Mouse (Mus musculus) heart, embryonic 12.5 days (tissue): ENCODE results near the gene Hic1. TPM values are rescaled to one million over a fixed set of nuclear protein-coding genes. Genes with fewer than 3 reads are reported as not detected.

Experiments used
- ATAC-seq: fragments of 200-750 bp; cut with Nextera tagmentation; 2 replicates; pipeline ENCODE4 v1.8.0; 2017; ENCODE audit warnings: moderate TSS enrichment, moderate library complexity; ENCODE audit not compliant: insufficient number of reproducible peaks, low FRiP score
- H3K27ac ChIP-seq: fragments of 300-500 bp; sonication (generic); 2 replicates; pipeline ENCODE4 v1.5.1; 2016; ENCODE audit warnings: mild to moderate bottlenecking, moderate library complexity; ENCODE audit not compliant: poor library complexity, severe bottlenecking
- H3K27me3 ChIP-seq: fragments of 300-500 bp; sonication (generic); replicated peaks from 2 replicates; pipeline ENCODE4 v1.6.1; 2016; ENCODE audit warnings: mild to moderate bottlenecking, moderate library complexity
- H3K36me3 ChIP-seq: fragments of 300-500 bp; sonication (generic); 2 replicates; pipeline ENCODE4 v1.6.1; 2016; ENCODE audit warnings: mild to moderate bottlenecking, moderate library complexity
- H3K4me1 ChIP-seq: fragments of 300-500 bp; sonication (generic); replicated peaks from 2 replicates; pipeline ENCODE4 v1.6.1; 2016; ENCODE audit warnings: mild to moderate bottlenecking
- H3K4me2 ChIP-seq: fragments of 300-500 bp; sonication (generic); 2 replicates; pipeline ENCODE4 v1.6.1; 2016; ENCODE audit warnings: mild to moderate bottlenecking, moderate library complexity
- H3K4me3 ChIP-seq: fragments of 300-500 bp; sonication (generic); 2 replicates; pipeline ENCODE4 v1.5.1; 2016; ENCODE audit warnings: mild to moderate bottlenecking
- H3K9ac ChIP-seq: fragments of 300-500 bp; sonication (generic); 2 replicates; pipeline ENCODE4 v1.6.1; 2016; ENCODE audit warnings: mild to moderate bottlenecking, moderate library complexity
- H3K9me3 ChIP-seq: fragments of 300-500 bp; sonication (generic); replicated peaks from 2 replicates; pipeline ENCODE4 v1.6.1; 2016; ENCODE audit warnings: mild to moderate bottlenecking, moderate library complexity
- WGBS: fragments of 180-500 bp; shearing (Covaris S2); methylation state at CpG from one replicate; pipeline ENCODE4 v1.1.7; 2016; 5-methylcytosine and 5-hydroxymethylcytosine counted together
- polyA plus RNA-seq: library from polyadenylated mRNA; unstranded; fragments of >200 nt; fragmentation: Nextera tagmentation; extraction: Ambion mirVana; gene quantifications from 2 replicates; pipeline ENCODE4 v1.2.1, GENCODE M21; 2016

The Hic1 gene
- polyA plus RNA-seq = 13.3 and 13.8 TPM in 2 replicates

GRCm38 (mm10) chr11:75169405-75170080 is at the start of gene Hic1:
Hic1 (minus strand) TSS chr11:75169519.
- peak within 1 kb of the TSS; percentile 79 for H3K9ac ChIP-seq
- no peak for ATAC-seq
- WGBS = 7% methylated on average over 23 of the region's 23 CpGs

GRCm38 (mm10) chr11:75214081-75214950 is 45.0 kb upstream of the Hic1 start:
- Histone ChIP-seq H3K36me3 (no peaks in the 10 kb centered on the region), H3K9ac (peak overlapping the region; percentile 71), H3K27me3 (no peaks in the 10 kb centered on the region), H3K4me3 (peak overlapping the region; percentile 37), H3K27ac (peak overlapping the region; percentile 100), H3K9me3 (no peaks in the 10 kb centered on the region), H3K4me1 (peaks cover 66% of the 10 kb centered on the region), H3K4me2 (peak overlapping the region; percentile 73)
- WGBS = 25% methylated on average over 13 of the region's 13 CpGs
- no peak for ATAC-seq

More at GRCm38 (mm10) chr11:75169405-75170080, at the start of gene Hic1:
- Histone ChIP-seq H3K27me3 (peaks cover 77% of the 10 kb centered on the region), H3K27ac (peak within 1 kb of the TSS; percentile 60), H3K9me3 (no peaks in the 10 kb centered on the region), H3K36me3 (peaks cover 10% of the 10 kb centered on the region), H3K4me3 (peak within 1 kb of the TSS; percentile 61), H3K4me1 (peaks cover 83% of the 10 kb centered on the region), H3K4me2 (peak within 1 kb of the TSS; percentile 96)

- ATAC-seq = no peak
- Histone ChIP-seq H3K4me3 (peak overlapping the region; percentile 37), H3K4me2 (peak overlapping the region; percentile 73), H3K4me1 (peaks cover 74% of the 10 kb centered on the region), H3K27me3 (no peaks in the 10 kb centered on the region), H3K9ac (peak overlapping the region; percentile 71), H3K9me3 (no peaks in the 10 kb centered on the region), H3K36me3 (no peaks in the 10 kb centered on the region), H3K27ac (peak overlapping the region; percentile 100)
- WGBS = 6% methylated on average over 35 of the region's 35 CpGs
These were observed 44.2 kb upstream of the Hic1 start for GRCm38 (mm10) chr11:75213372-75214080.

GRCm38 (mm10) chr11:75212876-75213275 is 43.6 kb upstream of the Hic1 start:
- 48% methylated on average over 3 of the region's 3 CpGs for WGBS
- H3K9ac ChIP-seq = peak overlapping the region; percentile 71
- H3K4me3 ChIP-seq = no peak overlapping the region
- no peaks in the 10 kb centered on the region for H3K27me3 ChIP-seq
- ATAC-seq = no peak
- peaks cover 80% of the 10 kb centered on the region for H3K4me1 ChIP-seq
- no peaks in the 10 kb centered on the region for H3K36me3 ChIP-seq
- H3K9me3 ChIP-seq = no peaks in the 10 kb centered on the region
- H3K4me2 ChIP-seq = peak overlapping the region; percentile 73
- peak overlapping the region; percentile 100 for H3K27ac ChIP-seq

- peak overlapping the region; percentile 73 for H3K4me2 ChIP-seq
- peak overlapping the region; percentile 65; the same call in 1 of the 2 replicates for H3K9ac ChIP-seq
- no peaks in the 10 kb centered on the region for H3K9me3 ChIP-seq
- H3K4me3 ChIP-seq = no peak overlapping the region
- ATAC-seq = peak; percentile 44
- peaks cover 83% of the 10 kb centered on the region for H3K4me1 ChIP-seq
- H3K27me3 ChIP-seq = no peaks in the 10 kb centered on the region
- H3K36me3 ChIP-seq = no peaks in the 10 kb centered on the region
- WGBS = 34% methylated on average over 8 of the region's 8 CpGs
- peak overlapping the region; percentile 100 for H3K27ac ChIP-seq
These were observed 42.8 kb upstream of the Hic1 start for GRCm38 (mm10) chr11:75212031-75212667.

GRCm38 (mm10) chr11:75210755-75211154 is 41.4 kb upstream of the Hic1 start:
- Histone ChIP-seq H3K27me3 (no peaks in the 10 kb centered on the region), H3K4me3 (no peak overlapping the region), H3K36me3 (no peaks in the 10 kb centered on the region), H3K27ac (0 out of 2 replicates have a peak overlapping the region, but pooled peaks have one; percentile 100), H3K4me1 (peaks cover 84% of the 10 kb centered on the region), H3K9ac (no peak overlapping the region), H3K4me2 (no peak overlapping the region), H3K9me3 (no peaks in the 10 kb centered on the region)
- no peak for ATAC-seq
- WGBS = 74% methylated on average over 6 of the region's 6 CpGs

GRCm38 (mm10) chr11:75210093-75210492 is 40.8 kb upstream of the Hic1 start:
- Histone ChIP-seq H3K4me2 (0 out of 2 replicates have a peak overlapping the region, but pooled peaks have one; percentile 10), H3K27me3 (no peaks in the 10 kb centered on the region), H3K9ac (0 out of 2 replicates have a peak overlapping the region, but pooled peaks have one; percentile 26), H3K4me3 (no peak overlapping the region), H3K9me3 (no peaks in the 10 kb centered on the region), H3K27ac (no peak overlapping the region), H3K36me3 (no peaks in the 10 kb centered on the region), H3K4me1 (peaks cover 84% of the 10 kb centered on the region)
- no peak for ATAC-seq
- 62% methylated on average over 4 of the region's 4 CpGs for WGBS

- 69% methylated on average over 4 of the region's 4 CpGs for WGBS
- no peak for ATAC-seq
- Histone ChIP-seq H3K27ac (0 out of 2 replicates have a peak overlapping the region, but pooled peaks have one; percentile 7), H3K4me3 (no peak overlapping the region), H3K36me3 (no peaks in the 10 kb centered on the region), H3K9ac (no peak overlapping the region), H3K4me2 (no peak overlapping the region), H3K4me1 (peaks cover 86% of the 10 kb centered on the region), H3K9me3 (no peaks in the 10 kb centered on the region), H3K27me3 (no peaks in the 10 kb centered on the region)
These were observed 40.0 kb upstream of the Hic1 start for GRCm38 (mm10) chr11:75209363-75209762.

- H3K36me3 ChIP-seq = no peaks in the 10 kb centered on the region
- no peak overlapping the region for H3K4me3 ChIP-seq
- no peak for ATAC-seq
- no peak overlapping the region for H3K9ac ChIP-seq
- no peak overlapping the region for H3K27ac ChIP-seq
- no peaks in the 10 kb centered on the region for H3K9me3 ChIP-seq
- WGBS = 87% methylated on average over 4 of the region's 4 CpGs
- H3K4me2 ChIP-seq = no peak overlapping the region
- no peaks in the 10 kb centered on the region for H3K27me3 ChIP-seq
- peaks cover 86% of the 10 kb centered on the region for H3K4me1 ChIP-seq
These were observed 37.0 kb upstream of the Hic1 start for GRCm38 (mm10) chr11:75206347-75206746.

- Histone ChIP-seq H3K9ac (no peak overlapping the region), H3K36me3 (no peaks in the 10 kb centered on the region), H3K27ac (peak overlapping the region; percentile 34), H3K4me1 (peaks cover 89% of the 10 kb centered on the region), H3K9me3 (no peaks in the 10 kb centered on the region; the same call in 1 of the 2 replicates), H3K27me3 (no peaks in the 10 kb centered on the region), H3K4me3 (no peak overlapping the region), H3K4me2 (no peak overlapping the region)
- no peak for ATAC-seq
- 58% methylated on average over 9 of the region's 9 CpGs for WGBS
These were observed 35.2 kb upstream of the Hic1 start for GRCm38 (mm10) chr11:75204472-75204871.
